Mouse (Mus musculus): Measurements from ENCODE around the gene Tmem179.

DNA sequence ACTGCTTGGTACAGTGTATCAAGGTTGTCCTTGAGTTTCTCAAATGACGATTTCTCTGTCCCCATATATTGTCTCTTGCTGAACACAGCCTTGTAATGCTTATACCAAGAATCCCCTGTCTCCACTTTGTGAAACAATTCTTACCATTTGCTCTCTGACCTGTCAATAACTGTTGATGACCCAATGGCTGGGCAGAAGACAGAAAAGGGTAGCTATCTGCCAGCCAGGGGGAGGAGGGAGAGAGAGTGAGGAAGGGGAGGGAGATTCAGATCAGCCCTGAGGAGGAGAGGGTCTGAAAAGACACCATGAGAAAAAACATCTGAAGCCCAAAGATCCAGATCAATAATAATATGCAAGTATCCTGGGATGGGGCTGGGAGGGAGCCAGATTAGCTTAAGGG is 65.2 kb downstream of the Tmem179 start:
- TF ChIP-seq CTCF (IDR thresholded peaks at IDR 0.05; ENCODE audit: extremely low read depth, insufficient read depth, low read length) (no peak), POLR2A (IDR thresholded peaks at IDR 0.05; ENCODE audit: extremely low read depth, insufficient read depth, low read length) (no peak)

Measured in cortical plate, adult 2 months (tissue).